18 mouse cellular contexts compared by ENCODE assay signal in the genomic region with DNA sequence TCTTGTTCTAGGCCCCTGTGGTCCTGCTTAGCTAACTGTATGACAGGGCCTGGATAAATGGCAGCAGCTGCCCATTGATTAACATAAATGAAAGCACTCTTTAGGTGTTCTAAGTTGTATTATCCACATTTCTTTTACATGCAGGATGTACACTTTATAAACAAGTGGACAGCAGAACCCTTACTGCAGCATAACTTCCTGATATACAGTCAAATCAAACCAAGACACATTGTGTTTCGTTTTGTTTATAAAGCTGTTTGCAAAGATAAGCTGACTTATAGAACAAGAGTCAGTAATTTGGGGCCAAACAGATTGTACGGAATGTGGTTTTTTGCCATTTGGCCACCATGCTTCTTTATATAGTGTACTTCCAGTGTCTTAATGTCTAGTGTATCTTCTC. TPM values are rescaled to one million over a fixed set of nuclear protein-coding genes. Genes with fewer than 3 reads are reported as not detected.
"Had no signal": no experiment of that assay in that cellular context is flagged by ENCODE, and none has a peak within 500 bp of the region (broad histone marks: within the 10 kb centered on the region; RNA-seq: fewer than 3 reads in every experiment).

No protein-coding gene starts in this region.

- H3K4me1 ChIP-seq: intestine, embryonic 15.5 days; limb, embryonic 12.5 days; midbrain, embryonic 15.5 days; neural tube, embryonic 12.5 days had no signal

- H3K27me3 ChIP-seq: intestine, embryonic 15.5 days; limb, embryonic 12.5 days; midbrain, embryonic 15.5 days; neural tube, embryonic 12.5 days had no signal

- DNase-seq: kidney, adult 18-20 months; kidney, postnatal 10 days; kidney, postnatal 4 days; lung, adult 2 months; lung, postnatal 36 days; thymus, adult 18-20 months; thymus, postnatal 14 days had no signal

- H3K9me3 ChIP-seq: intestine, embryonic 15.5 days; limb, embryonic 12.5 days; midbrain, embryonic 15.5 days; neural tube, embryonic 12.5 days had no signal

- H3K9ac ChIP-seq: intestine, embryonic 15.5 days; limb, embryonic 12.5 days; midbrain, embryonic 15.5 days; neural tube, embryonic 12.5 days had no signal

- H3K4me3 ChIP-seq: intestine, embryonic 15.5 days; left cerebral cortex, adult 2 months; limb, embryonic 12.5 days; midbrain, embryonic 15.5 days; neural tube, embryonic 12.5 days had no signal

- ATAC-seq: intestine, embryonic 15.5 days; midbrain, embryonic 15.5 days had no signal

- H3K36me3 ChIP-seq: intestine, embryonic 15.5 days; limb, embryonic 12.5 days; midbrain, embryonic 15.5 days; neural tube, embryonic 12.5 days had no signal

- H3K4me2 ChIP-seq: intestine, embryonic 15.5 days; limb, embryonic 12.5 days; midbrain, embryonic 11.5 days; midbrain, embryonic 15.5 days; neural tube, embryonic 12.5 days had no signal

- H3K27ac ChIP-seq: intestine, embryonic 15.5 days; left cerebral cortex, adult 2 months; limb, embryonic 12.5 days; midbrain, embryonic 15.5 days; neural tube, embryonic 12.5 days had no signal

RNA-seq across cellular contexts. Expression of gene Arx, which starts 33.7 kb away (rescaled TPM):
- total RNA-seq: liver, adult 2 months; megakaryocyte, adult 5-6 weeks; monocyte, adult 5-6 weeks; neutrophil, adult 5-6 weeks had no signal
- polyA plus RNA-seq: kidney, embryonic 14.5 days; liver, adult 2 months had no signal
